Mouse (Mus musculus): ENCODE data around the gene Coasy.

The Coasy gene

GRCm38 (mm10) chr11:101062971-101063675, 19.2 kb upstream of the Coasy start:
- DNase-seq (ENCODE audit: low spot score) = no peak

- peak; percentile 88 for DNase-seq (ENCODE audit: low spot score)
These were observed 18.6 kb upstream of the Coasy start for GRCm38 (mm10) chr11:101063676-101064327.

- DNase-seq (ENCODE audit: low spot score) = no peak
These were observed 17.9 kb upstream of the Coasy start for GRCm38 (mm10) chr11:101064462-101064861.

DNA sequence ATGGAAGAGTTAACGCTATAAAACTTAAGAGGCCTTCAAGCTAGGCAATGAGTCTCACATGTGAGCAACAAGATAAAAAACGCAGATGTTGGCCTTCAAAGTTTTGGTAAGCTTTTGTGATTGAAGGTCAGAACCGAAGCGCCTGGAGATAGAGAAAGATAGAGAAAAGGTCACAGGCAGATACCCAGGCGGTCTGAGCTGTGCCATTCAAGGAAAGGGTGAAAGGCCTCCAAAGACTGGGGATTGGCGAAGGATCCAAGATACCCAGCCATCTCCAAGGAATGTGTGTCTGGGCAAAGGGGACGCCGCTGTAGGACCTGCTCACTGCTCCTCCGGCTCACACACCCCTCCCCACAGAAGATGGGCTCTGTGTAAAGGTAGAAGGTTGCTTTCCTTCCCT, 17.4 kb upstream of the Coasy start:
- DNase-seq (ENCODE audit: low spot score) = no peak

DNA sequence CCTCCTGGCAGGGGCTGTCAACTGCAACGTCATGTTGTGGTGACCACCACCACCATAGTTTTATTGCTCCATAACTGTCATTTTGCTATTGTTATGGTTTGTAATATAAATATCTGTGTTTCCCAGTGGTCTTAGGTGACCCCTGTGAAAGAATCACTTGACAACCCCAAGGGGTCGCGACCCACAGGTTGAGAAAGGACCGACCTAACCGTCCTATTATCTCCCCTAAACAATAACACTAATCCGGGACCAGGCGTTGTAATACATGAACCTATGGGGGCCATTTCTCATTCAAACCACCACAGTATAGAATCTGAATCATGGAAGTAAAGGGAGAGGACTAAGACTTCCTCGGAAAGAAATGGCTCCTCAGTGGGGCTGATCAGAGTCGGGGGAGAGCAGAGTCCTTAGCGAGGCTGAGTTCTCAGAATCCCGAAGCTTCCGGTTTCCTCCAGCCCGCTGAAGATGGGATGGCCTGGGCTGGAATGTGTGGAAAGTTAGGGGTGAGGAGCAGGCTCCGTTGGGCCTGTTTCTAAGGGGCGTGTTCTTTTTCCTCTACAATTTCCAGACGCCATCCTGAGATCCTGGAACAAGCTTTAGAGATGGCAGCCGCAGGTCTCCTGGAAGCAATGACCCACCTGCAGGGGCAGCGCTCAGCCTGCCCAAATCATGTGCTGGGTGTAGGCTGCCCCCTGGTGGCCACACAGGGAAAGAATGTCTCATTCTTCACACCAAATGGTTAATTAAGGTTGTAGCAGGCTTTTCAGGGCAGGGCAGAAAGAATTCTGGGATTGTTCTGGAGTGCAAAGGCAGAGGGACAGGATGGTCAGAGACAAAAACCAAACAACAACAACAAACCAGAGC, 15.6 kb upstream of the Coasy start:
- DNase-seq (ENCODE audit: low spot score) = peak; percentile 83

DNA sequence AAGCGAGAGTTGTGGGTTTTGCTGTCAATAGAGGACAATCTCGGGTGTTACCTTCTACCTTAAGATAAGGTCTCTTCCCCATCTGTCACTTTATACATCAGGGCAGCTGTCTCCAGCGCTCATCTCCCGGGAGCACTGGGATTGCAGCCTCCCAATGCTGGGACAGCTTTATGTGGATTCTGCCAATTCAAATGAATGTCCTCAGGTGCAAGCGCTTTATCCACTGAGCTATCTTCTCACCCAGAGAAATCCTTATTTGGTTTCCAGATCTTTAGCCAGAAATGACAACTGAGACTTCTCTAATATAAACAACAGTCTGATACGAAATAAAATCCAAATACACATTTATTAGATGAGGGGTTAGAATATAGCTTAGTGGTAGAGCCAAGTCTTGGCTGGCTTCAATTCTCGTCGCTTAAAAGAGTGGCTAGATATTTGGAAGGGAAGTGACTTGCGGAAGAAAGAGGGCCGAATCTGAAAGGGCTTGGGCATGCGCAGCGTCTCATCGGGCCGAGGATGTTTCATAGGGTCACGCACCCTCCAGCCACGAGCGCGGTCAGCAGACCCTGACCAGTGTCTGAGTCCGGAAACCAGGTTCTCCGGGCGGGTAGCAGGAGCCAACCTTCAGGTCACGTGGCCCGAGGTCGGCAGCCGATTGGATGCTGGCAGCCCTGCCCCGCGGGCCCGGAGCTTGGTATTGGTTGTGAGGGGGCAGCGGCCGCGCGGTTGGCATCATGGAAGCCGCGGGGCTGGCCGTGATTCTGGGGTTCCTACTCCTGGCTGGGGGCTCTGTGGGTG, 12.8 kb upstream of the Coasy start, which contains the start of gene Naglu:
Gene Naglu, plus strand, starts transcription at position 622 of the 798 bp plus-strand sequence.
- DNase-seq (ENCODE audit: low spot score) = peak; percentile 97

- DNase-seq (ENCODE audit: low spot score) = no peak
These were observed 12.2 kb upstream of the Coasy start for GRCm38 (mm10) chr11:101070189-101070527.

DNA sequence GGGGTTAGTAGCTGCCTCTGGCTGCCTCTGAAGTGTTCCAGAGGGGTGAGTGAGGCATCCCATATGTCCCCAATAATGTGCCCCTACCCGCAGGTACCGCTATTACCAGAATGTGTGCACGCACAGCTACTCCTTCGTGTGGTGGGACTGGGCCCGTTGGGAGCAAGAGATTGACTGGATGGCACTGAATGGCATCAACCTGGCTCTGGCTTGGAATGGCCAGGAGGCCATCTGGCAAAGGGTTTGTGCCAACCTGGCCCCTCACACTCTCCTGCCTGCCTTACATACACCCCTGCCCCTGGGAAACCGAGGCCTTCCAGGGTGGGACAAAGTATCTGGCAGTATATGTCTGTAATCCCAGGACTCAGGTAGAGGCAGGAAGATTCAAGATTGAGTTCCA, 11.4 kb upstream of the Coasy start:
- no peak for DNase-seq (ENCODE audit: low spot score)

GRCm38 (mm10) chr11:101071810-101072428, 10.4 kb upstream of the Coasy start:
- DNase-seq (ENCODE audit: low spot score) = no peak

- DNase-seq (ENCODE audit: low spot score) = no peak
These were observed 4.2 kb upstream of the Coasy start, which contains the start of gene Hsd17b1 for GRCm38 (mm10) chr11:101078121-101078520. Gene Hsd17b1 (plus strand): TSS chr11:101078411.

DNA sequence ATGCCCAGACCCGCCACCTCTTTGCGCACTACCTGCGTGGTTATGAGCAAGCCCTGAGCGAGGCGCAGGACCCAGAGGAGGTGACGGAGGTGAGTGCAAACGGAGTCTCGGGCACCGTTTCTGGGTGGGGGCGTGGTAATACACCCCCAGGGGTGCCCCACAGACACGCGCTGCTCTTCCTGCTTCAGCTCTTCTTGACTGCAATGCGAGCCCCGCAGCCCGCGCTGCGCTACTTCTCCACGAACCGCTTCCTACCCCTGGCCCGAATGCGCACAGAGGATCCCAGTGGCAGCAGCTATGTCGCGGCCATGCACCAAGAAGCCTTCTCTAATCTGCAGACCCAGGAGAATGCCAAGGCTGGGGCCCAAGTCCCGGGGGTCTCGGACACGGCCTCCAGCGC, 2.6 kb upstream of the Coasy start:
- DNase-seq (ENCODE audit: low spot score) = no peak

DNA sequence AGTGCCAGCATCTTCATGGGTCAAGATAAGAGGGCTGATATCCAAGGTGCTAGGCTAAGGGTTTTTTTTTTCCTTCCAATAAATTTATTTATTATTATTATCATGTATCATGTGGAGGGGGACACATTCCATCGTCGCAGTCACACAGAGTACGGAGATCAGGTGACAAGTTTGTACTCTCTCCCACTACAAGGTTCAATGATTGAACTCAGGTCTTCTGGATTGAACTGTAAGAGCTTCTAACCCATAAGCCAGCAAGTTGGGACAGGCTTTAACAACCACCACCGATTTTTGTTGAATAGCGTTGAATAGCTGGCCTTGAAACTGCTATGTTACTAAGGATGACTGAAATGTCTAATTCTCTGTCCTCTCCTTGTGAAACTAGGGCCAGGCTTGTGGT, 1.9 kb upstream of the Coasy start:
- DNase-seq (ENCODE audit: low spot score) = no peak

GRCm38 (mm10) chr11:101081659-101082058, 706 bp upstream of the Coasy start:
- no peak for DNase-seq (ENCODE audit: low spot score)

DNA sequence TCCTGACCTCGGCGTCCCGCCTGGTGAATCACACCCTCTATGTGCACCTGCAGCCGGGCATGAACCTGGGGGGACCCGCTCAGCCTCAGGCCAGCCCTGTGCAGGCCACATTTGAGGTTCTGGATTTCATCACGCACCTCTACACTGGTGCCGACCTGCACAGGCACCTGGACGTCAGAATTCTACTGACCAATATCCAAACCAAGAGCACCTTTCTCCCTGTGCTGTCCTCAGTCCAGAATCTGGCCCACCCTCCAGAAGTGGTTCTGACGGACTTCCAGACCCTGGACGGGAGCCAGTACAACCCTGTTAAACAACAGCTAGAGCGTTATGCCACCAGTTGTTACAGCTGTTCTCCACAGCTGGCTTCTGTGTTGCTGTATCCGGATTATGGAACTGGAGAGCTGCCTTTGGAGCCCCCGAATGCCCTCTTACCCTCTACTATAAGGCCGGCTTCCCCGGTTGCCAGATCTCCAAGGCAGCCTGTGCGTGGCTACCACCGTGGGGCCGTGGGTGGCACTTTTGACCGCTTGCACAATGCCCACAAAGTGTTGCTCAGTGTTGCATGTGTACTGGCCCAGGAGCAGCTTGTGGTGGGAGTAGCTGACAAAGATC, 825 bp downstream of the Coasy start:
- no peak for DNase-seq (ENCODE audit: low spot score)

DNA sequence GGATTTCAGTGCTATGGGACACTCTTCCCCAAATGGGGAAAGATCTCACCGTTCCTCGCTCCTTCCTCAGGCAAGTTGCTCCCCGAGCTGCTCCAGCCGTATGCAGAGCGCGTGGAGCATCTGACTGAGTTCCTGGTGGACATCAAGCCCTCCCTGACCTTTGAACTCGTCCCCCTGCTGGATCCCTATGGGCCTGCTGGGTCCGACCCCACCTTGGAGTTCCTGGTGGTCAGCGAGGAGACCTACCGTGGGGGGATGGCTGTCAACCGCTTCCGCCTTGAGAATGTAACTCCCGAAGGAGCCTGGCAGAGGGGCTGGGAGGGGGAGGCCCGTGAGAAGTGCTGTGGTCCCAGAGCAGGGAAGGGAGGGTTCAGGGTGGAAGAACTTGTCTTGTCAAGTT, 1.9 kb downstream of the Coasy start:
- no peak for DNase-seq (ENCODE audit: low spot score)

GRCm38 (mm10) chr11:101084811-101085210, 2.4 kb downstream of the Coasy start:
- DNase-seq (ENCODE audit: low spot score) = no peak

GRCm38 (mm10) chr11:101085617-101086322, 3.4 kb downstream of the Coasy start:
- DNase-seq (ENCODE audit: low spot score) = no peak

DNA sequence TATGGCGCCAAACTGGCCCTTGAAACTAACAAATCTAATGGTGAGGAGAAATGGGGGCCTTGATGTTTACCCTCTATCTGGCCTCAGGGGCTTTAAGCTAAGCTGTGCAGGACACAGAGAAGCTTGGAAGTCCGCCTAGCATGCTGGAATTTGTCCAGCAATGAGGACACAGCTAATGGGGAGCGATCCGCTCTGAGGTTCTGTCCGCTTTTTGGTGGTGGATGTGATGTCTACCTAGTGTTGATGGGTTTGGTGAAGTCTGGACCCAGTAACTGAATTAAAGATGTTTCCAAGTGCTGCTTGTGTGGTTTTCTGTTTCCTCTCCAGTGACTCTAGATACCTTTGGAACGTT, 3.9 kb downstream of the Coasy start:
- DNase-seq (ENCODE audit: low spot score) = no peak

DNA sequence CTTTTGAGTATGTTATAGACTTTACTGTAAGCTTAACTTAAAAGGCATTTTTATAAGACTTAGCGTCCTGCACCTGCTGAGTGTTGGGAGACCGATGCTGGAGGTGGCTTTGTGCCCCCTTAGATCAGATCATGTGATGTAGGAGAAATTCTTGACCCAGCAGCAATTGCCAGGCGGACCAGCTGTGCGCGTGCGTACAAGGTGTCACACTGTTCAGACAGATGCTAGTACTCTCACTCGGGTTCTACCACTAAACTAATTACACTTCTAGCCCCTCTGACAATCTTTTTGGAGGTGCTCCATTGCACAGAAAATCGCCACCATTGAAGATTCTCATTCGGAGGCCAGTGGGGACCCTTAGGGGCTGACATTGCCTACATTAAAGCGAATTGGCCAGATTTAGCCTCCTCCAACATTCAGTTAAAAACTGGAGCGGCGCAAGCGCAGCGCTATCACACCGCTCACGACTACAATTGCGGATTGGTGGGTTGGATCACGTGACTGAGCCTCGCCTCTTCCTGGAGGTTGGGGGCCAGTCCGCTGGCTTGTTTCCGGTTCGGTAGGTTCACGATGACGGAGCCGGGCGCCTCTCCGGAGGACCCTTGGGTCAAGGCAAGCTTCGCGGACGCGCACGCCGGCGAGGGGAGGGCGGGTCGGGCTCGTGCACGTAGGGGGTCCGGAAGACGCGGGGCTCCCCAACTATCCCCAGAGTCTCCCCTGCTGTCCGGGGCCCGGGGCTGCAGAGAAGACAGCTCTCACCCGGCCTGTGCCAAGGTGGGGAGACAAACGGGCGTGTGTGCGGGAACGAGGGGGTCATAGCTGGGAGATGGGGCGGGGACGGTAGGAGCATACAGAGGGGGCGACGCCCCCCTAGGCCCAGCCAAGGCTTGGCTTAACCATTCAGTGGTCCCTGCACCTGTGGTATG, 4.7 kb downstream of the Coasy start, which contains the start of gene Mlx:
Gene Mlx, plus strand, starts transcription at position 522 of the 926 bp plus-strand sequence.
- DNase-seq (ENCODE audit: low spot score) = peak; percentile 94
